Mouse (Mus musculus): ENCODE measurements around the gene Cdx2. TPM values are rescaled to one million over a fixed set of nuclear protein-coding genes. Genes with fewer than 3 reads are reported as not detected.

The Cdx2 gene
- total RNA-seq, 2 experiments from 2014 or later: not detected

DNA sequence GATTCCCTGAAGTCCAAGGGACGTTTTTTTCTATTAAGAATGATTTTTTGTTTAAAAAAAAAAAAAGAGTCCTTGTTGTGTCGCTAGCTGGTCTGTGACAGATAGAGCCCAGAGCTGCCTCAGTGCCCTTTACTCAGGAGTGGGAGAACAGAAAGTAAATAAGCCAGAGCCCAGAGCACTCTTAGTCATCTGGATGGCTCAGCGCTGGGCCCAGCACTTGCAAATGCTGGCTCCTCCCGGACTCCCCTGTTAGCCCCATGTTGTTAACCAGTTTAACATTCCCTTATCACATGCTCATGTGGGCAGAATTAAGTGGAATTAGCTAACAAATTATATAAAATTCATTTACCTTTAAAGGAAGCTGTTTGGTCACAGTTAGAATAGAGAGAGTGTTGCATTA is 43.1 kb downstream of the Cdx2 start:
- DNase-seq (ENCODE audit: extremely low spot score in 1 of 2, low spot score in 1 of 2): no peak

GRCm38 (mm10) chr5:147261899-147262541 is 45.0 kb downstream of the Cdx2 start:
- DNase-seq (ENCODE audit: extremely low spot score in 1 of 2, low spot score in 1 of 2): no peak

- DNase-seq (ENCODE audit: extremely low spot score in 1 of 2, low spot score in 1 of 2): no peak
Measured at GRCm38 (mm10) chr5:147260778-147261177, 46.3 kb downstream of the Cdx2 start.

GRCm38 (mm10) chr5:147260189-147260588 is 46.9 kb downstream of the Cdx2 start:
- DNase-seq (ENCODE audit: extremely low spot score in 1 of 2, low spot score in 1 of 2): no peak

Small RNAs within 50 kb of the gene (microRNA-seq; reads per million reads assigned to microRNA genes)
- 0.80 to 0.92 reads per million in 2 experiments for gene Mir7k

Other genes with a start within 250 kb of the Cdx2 start
- gene Lnx2, start 230.7 kb downstream of the Cdx2 start, total RNA-seq (2021): 1 to 10 TPM; 4.9 to 5.2 TPM
- gene Polr1d, start 230.2 kb downstream of the Cdx2 start, total RNA-seq (2021): 10 to 100 TPM; 68.6 to 72.4 TPM
- gene Gsx1, start 118.6 kb downstream of the Cdx2 start, total RNA-seq (2021): under 1 TPM; 0.47 to 0.79 TPM
- not detected for gene Pdx1, start 37.3 kb downstream of the Cdx2 start, total RNA-seq (2021)
- gene Urad, start 15.2 kb upstream of the Cdx2 start, total RNA-seq (2021): not detected
- gene Flt3, start 93.2 kb upstream of the Cdx2 start, total RNA-seq (2021): 1 to 10 TPM; 6.7 to 8.0 TPM
- 100 to 1,000 TPM in 1 of 2 experiments, 10 to 100 TPM in 1; 76.1 to 101 TPM for gene Pan3, start 122.9 kb upstream of the Cdx2 start, total RNA-seq (2021)

Measured in layer of hippocampus, postnatal 25 days (tissue).